Mouse (Mus musculus): Measurements from ENCODE around the gene Baiap2l2. TPM values are rescaled to one million over a fixed set of nuclear protein-coding genes. Genes with fewer than 3 reads are reported as not detected.

Gene Baiap2l2
- 7.1 and 7.3 TPM in 2 replicates for polyA plus RNA-seq (2015; fragmentation: Nextera tagmentation; extraction: Ambion mirVana)

GRCm38 (mm10) chr15:79285399-79285798, at the start of gene Baiap2l2:
TSS of gene Baiap2l2 (minus strand) at chr15:79285537.
- Histone ChIP-seq H3K27ac (ENCODE audit: low read length) (peak within 1 kb of the TSS; percentile 46; the same call in 1 of the 2 replicates), H3K4me2 (ENCODE audit: low read depth, low read length) (peak within 1 kb of the TSS; percentile 30), H3K27me3 (ENCODE audit: control insufficient read depth, insufficient read depth, low read length) (no peaks in the 10 kb centered on the region), H3K9ac (ENCODE audit: low read length) (peak within 1 kb of the TSS; percentile 37; the same call in 1 of the 2 replicates), H3K36me3 (ENCODE audit: control insufficient read depth, insufficient read depth, low read length) (no peaks in the 10 kb centered on the region), H3K4me1 (ENCODE audit: control insufficient read depth, insufficient read depth, low read length) (peaks cover 13% of the 10 kb centered on the region; the same call in 1 of the 2 replicates), H3K4me3 (replicated peaks; ENCODE audit: low read length) (peak within 1 kb of the TSS; percentile 26), H3K9me3 (replicated peaks; ENCODE audit: control insufficient read depth, low read length) (no peaks in the 10 kb centered on the region)
- 49% methylated on average over 10 of the region's 10 CpGs for WGBS
- ATAC-seq (ENCODE audit: insufficient read depth, low FRiP score) = peak; percentile 65

- no peak; the same call in 1 of the 2 replicates for ATAC-seq (ENCODE audit: insufficient read depth, low FRiP score)
- Histone ChIP-seq H3K27me3 (ENCODE audit: control insufficient read depth, insufficient read depth, low read length) (no peaks in the 10 kb centered on the region), H3K4me3 (replicated peaks; ENCODE audit: low read length) (no peak overlapping the region), H3K9ac (ENCODE audit: low read length) (no peak overlapping the region), H3K9me3 (replicated peaks; ENCODE audit: control insufficient read depth, low read length) (no peaks in the 10 kb centered on the region), H3K27ac (ENCODE audit: low read length) (no peak overlapping the region), H3K4me2 (ENCODE audit: low read depth, low read length) (no peak overlapping the region), H3K36me3 (ENCODE audit: control insufficient read depth, insufficient read depth, low read length) (no peaks in the 10 kb centered on the region), H3K4me1 (ENCODE audit: control insufficient read depth, insufficient read depth, low read length) (peaks cover 11% of the 10 kb centered on the region; the same call in 1 of the 2 replicates)
- WGBS = 34% methylated on average over 4 of the region's 4 CpGs
These were observed 48.1 kb upstream of the Baiap2l2 start for GRCm38 (mm10) chr15:79333409-79333808.

DNA sequence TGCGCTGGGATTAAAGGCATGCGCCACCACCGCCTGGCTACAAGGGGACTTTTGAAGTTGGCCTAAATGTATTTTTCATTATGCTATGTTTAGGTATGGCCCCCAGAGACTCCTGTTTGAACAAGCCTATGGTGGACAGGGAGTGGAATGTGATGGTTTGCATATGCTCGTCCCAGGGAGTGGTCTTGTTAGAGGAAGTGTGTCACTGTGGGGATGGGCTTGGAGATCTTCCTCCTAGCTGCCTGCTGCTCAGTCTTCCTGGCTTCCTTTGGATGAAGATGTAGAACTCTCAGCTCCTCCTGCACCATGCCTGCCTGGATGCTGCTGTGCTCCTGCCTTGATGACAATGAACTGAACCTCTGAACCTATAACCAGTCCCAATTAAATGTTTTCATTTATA, 45.2 kb upstream of the Baiap2l2 start:
- Histone ChIP-seq H3K4me1 (ENCODE audit: control insufficient read depth, insufficient read depth, low read length) (peaks cover 23% of the 10 kb centered on the region), H3K36me3 (ENCODE audit: control insufficient read depth, insufficient read depth, low read length) (no peaks in the 10 kb centered on the region), H3K9me3 (replicated peaks; ENCODE audit: control insufficient read depth, low read length) (no peaks in the 10 kb centered on the region), H3K27me3 (ENCODE audit: control insufficient read depth, insufficient read depth, low read length) (no peaks in the 10 kb centered on the region), H3K4me2 (ENCODE audit: low read depth, low read length) (no peak overlapping the region), H3K27ac (ENCODE audit: low read length) (peak overlapping the region; percentile 15; the same call in 1 of the 2 replicates), H3K4me3 (replicated peaks; ENCODE audit: low read length) (no peak overlapping the region), H3K9ac (ENCODE audit: low read length) (no peak overlapping the region)
- ATAC-seq (ENCODE audit: insufficient read depth, low FRiP score) = no peak
- 43% methylated on average over 4 of the region's 4 CpGs for WGBS

DNA sequence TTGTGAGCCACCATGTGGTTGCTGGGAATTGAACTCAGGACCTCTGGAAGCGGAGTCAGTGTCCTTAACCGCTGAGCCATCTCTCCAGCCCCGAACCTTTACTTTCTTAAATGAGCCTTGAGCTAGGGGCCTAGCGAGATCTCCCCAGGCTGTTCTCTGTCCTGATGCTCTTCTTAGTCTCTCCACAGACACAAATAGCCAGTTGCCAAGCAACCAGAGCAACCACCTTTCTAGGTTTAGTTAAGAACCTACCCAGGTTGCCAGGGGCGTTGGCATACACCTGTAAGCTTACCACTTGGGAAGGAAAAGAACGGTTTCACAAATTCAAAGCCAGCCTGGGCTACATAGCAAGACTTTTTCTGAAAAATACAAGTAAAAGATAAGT, 44.6 kb upstream of the Baiap2l2 start:
- no peak overlapping the region for H3K9ac ChIP-seq (ENCODE audit: low read length)
- peaks cover 25% of the 10 kb centered on the region for H3K4me1 ChIP-seq (ENCODE audit: control insufficient read depth, insufficient read depth, low read length)
- H3K4me3 ChIP-seq (replicated peaks; ENCODE audit: low read length) = no peak overlapping the region
- no peak overlapping the region for H3K4me2 ChIP-seq (ENCODE audit: low read depth, low read length)
- WGBS = 80% methylated on average over 6 of the region's 6 CpGs
- no peaks in the 10 kb centered on the region for H3K27me3 ChIP-seq (ENCODE audit: control insufficient read depth, insufficient read depth, low read length)
- no peaks in the 10 kb centered on the region for H3K9me3 ChIP-seq (replicated peaks; ENCODE audit: control insufficient read depth, low read length)
- no peak for ATAC-seq (ENCODE audit: insufficient read depth, low FRiP score)
- 0 out of 2 replicates have a peak overlapping the region, but pooled peaks have one; percentile 15 for H3K27ac ChIP-seq (ENCODE audit: low read length)
- H3K36me3 ChIP-seq (ENCODE audit: control insufficient read depth, insufficient read depth, low read length) = no peaks in the 10 kb centered on the region

- no peaks in the 10 kb centered on the region for H3K9me3 ChIP-seq (replicated peaks; ENCODE audit: control insufficient read depth, low read length)
- H3K9ac ChIP-seq (ENCODE audit: low read length) = no peak overlapping the region
- no peak overlapping the region for H3K27ac ChIP-seq (ENCODE audit: low read length)
- H3K4me2 ChIP-seq (ENCODE audit: low read depth, low read length) = no peak overlapping the region
- no peaks in the 10 kb centered on the region for H3K27me3 ChIP-seq (ENCODE audit: control insufficient read depth, insufficient read depth, low read length)
- no peak for ATAC-seq (ENCODE audit: insufficient read depth, low FRiP score)
- H3K4me3 ChIP-seq (replicated peaks; ENCODE audit: low read length) = no peak overlapping the region
- no peaks in the 10 kb centered on the region for H3K36me3 ChIP-seq (ENCODE audit: control insufficient read depth, insufficient read depth, low read length)
- 97% methylated on average over 6 of the region's 6 CpGs for WGBS
- H3K4me1 ChIP-seq (ENCODE audit: control insufficient read depth, insufficient read depth, low read length) = peaks cover 24% of the 10 kb centered on the region
These were observed 44.1 kb upstream of the Baiap2l2 start for GRCm38 (mm10) chr15:79329346-79329978.

DNA sequence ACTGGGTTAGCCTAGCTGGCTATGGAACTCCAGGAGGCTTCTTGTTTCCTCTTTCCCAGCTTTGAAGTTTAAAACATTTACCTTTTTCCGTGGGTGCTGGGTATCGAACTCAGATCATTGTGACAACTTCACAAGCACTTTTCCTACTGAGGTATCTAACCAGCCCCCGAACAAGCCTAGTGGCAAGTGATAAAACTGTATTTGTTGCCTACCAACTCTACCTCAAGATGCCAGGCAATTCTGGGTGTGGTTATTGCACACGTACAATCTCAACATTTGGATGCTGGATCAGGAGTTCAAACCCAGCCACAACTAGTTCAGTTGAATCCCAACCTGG, 43.6 kb upstream of the Baiap2l2 start:
- Histone ChIP-seq H3K4me1 (ENCODE audit: control insufficient read depth, insufficient read depth, low read length) (peaks cover 25% of the 10 kb centered on the region), H3K9me3 (replicated peaks; ENCODE audit: control insufficient read depth, low read length) (no peaks in the 10 kb centered on the region), H3K36me3 (ENCODE audit: control insufficient read depth, insufficient read depth, low read length) (no peaks in the 10 kb centered on the region), H3K27ac (ENCODE audit: low read length) (peak overlapping the region; percentile 99), H3K9ac (ENCODE audit: low read length) (no peak overlapping the region), H3K4me3 (replicated peaks; ENCODE audit: low read length) (no peak overlapping the region), H3K27me3 (ENCODE audit: control insufficient read depth, insufficient read depth, low read length) (no peaks in the 10 kb centered on the region), H3K4me2 (ENCODE audit: low read depth, low read length) (no peak overlapping the region; the same call in 1 of the 2 replicates)
- 87% methylated on average over 4 of the region's 4 CpGs for WGBS
- no peak for ATAC-seq (ENCODE audit: insufficient read depth, low FRiP score)

- Histone ChIP-seq H3K4me3 (replicated peaks; ENCODE audit: low read length) (peak within 1 kb of the TSS; percentile 64), H3K27ac (ENCODE audit: low read length) (peak within 1 kb of the TSS; percentile 99), H3K4me1 (ENCODE audit: control insufficient read depth, insufficient read depth, low read length) (peaks cover 31% of the 10 kb centered on the region), H3K36me3 (ENCODE audit: control insufficient read depth, insufficient read depth, low read length) (no peaks in the 10 kb centered on the region), H3K27me3 (ENCODE audit: control insufficient read depth, insufficient read depth, low read length) (no peaks in the 10 kb centered on the region), H3K9ac (ENCODE audit: low read length) (peak within 1 kb of the TSS; percentile 79), H3K4me2 (ENCODE audit: low read depth, low read length) (peak within 1 kb of the TSS; percentile 90), H3K9me3 (replicated peaks; ENCODE audit: control insufficient read depth, low read length) (no peaks in the 10 kb centered on the region)
- WGBS = 1% methylated on average over 46 of the region's 46 CpGs
- ATAC-seq (ENCODE audit: insufficient read depth, low FRiP score) = peak; percentile 96
These were observed 43.0 kb upstream of the Baiap2l2 start, which contains the start of gene Pla2g6 for GRCm38 (mm10) chr15:79328058-79328938. TSS of gene Pla2g6 (minus strand) at chr15:79328390.

- Histone ChIP-seq H3K9me3 (replicated peaks; ENCODE audit: control insufficient read depth, low read length) (no peaks in the 10 kb centered on the region), H3K36me3 (ENCODE audit: control insufficient read depth, insufficient read depth, low read length) (no peaks in the 10 kb centered on the region), H3K9ac (ENCODE audit: low read length) (peak overlapping the region; percentile 79), H3K27me3 (ENCODE audit: control insufficient read depth, insufficient read depth, low read length) (no peaks in the 10 kb centered on the region), H3K4me2 (ENCODE audit: low read depth, low read length) (peak overlapping the region; percentile 90), H3K4me3 (replicated peaks; ENCODE audit: low read length) (peak overlapping the region; percentile 64), H3K27ac (ENCODE audit: low read length) (peak overlapping the region; percentile 99), H3K4me1 (ENCODE audit: control insufficient read depth, insufficient read depth, low read length) (peaks cover 36% of the 10 kb centered on the region)
- ATAC-seq (ENCODE audit: insufficient read depth, low FRiP score) = peak; percentile 27; the same call in 1 of the 2 replicates
- 7% methylated on average over 20 of the region's 20 CpGs for WGBS
These were observed 41.9 kb upstream of the Baiap2l2 start for GRCm38 (mm10) chr15:79326971-79327961.
